Mouse (Mus musculus) neural tube, embryonic 15.5 days (tissue): ENCODE data around the gene Tst. TPM values are rescaled to one million over a fixed set of nuclear protein-coding genes. Genes with fewer than 3 reads are reported as not detected.

Experiments used
- ATAC-seq: fragments of 200-750 bp; cut with Nextera tagmentation; 2 replicates; pipeline ENCODE4 v1.8.0; 2017; ENCODE audit warnings: mild to moderate bottlenecking, moderate TSS enrichment, moderate library complexity; ENCODE audit not compliant: low FRiP score
- H3K27ac ChIP-seq: fragments of 300-500 bp; sonication (generic); replicated peaks from 2 replicates; pipeline ENCODE4 v1.5.1; 2015; ENCODE audit warnings: mild to moderate bottlenecking, inconsistent platforms
- H3K27me3 ChIP-seq: fragments of 300-500 bp; sonication (generic); replicated peaks from 2 replicates; pipeline ENCODE4 v1.6.1; 2015; ENCODE audit warnings: inconsistent platforms
- H3K36me3 ChIP-seq: fragments of 300-500 bp; sonication (generic); 2 replicates; pipeline ENCODE4 v1.6.1; 2015; ENCODE audit warnings: inconsistent platforms
- H3K4me1 ChIP-seq: fragments of 300-500 bp; sonication (generic); 2 replicates; pipeline ENCODE4 v1.6.1; 2015; ENCODE audit warnings: inconsistent platforms
- H3K4me2 ChIP-seq: fragments of 300-500 bp; sonication (generic); 2 replicates; pipeline ENCODE4 v1.6.1; 2015; ENCODE audit warnings: inconsistent platforms, mild to moderate bottlenecking, moderate library complexity
- H3K4me3 ChIP-seq: fragments of 300-500 bp; sonication (generic); replicated peaks from 2 replicates; pipeline ENCODE4 v1.5.1; 2015; ENCODE audit warnings: mild to moderate bottlenecking, inconsistent platforms
- H3K9ac ChIP-seq: fragments of 300-500 bp; sonication (generic); replicated peaks from 2 replicates; pipeline ENCODE4 v1.6.1; 2015; ENCODE audit warnings: mild to moderate bottlenecking, inconsistent platforms
- H3K9me3 ChIP-seq: fragments of 300-500 bp; sonication (generic); replicated peaks from 2 replicates; pipeline ENCODE4 v1.6.1; 2016; ENCODE audit warnings: inconsistent platforms
- WGBS: fragments of 180-500 bp; shearing (Covaris S2); methylation state at CpG from one replicate; pipeline ENCODE4 v1.1.7; 2015; ENCODE audit warnings: mixed read lengths; 5-methylcytosine and 5-hydroxymethylcytosine counted together
- polyA plus RNA-seq: library from polyadenylated mRNA; unstranded; fragments of >200 nt; fragmentation: Nextera tagmentation; extraction: Ambion mirVana; gene quantifications from 2 replicates; pipeline ENCODE4 v1.2.1, GENCODE M21; 2015

Tst gene
- polyA plus RNA-seq, 1 experiment from 2014 or later: 16.9 TPM

DNA sequence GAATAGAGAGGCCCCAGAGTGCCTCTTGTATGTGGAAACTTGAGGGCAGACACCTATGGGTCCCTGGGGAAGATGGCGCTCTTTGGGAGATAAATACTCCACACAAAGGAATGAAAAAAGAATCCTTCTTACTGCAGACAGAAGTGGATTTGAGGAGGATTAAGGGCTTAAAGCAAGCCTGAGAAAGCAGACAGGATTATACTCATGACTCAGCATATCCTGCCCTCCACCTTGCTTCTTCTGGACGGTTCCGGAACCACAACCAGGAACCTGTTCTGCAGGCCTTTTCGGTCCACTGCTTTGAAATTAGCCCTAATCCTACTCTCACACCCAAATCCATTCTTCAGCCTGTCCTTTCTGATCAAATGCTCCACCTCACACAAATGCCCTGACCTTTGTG, 23.6 kb downstream of the Tst start:
- no peaks in the 10 kb centered on the region for H3K36me3 ChIP-seq
- no peak overlapping the region for H3K27ac ChIP-seq
- no peaks in the 10 kb centered on the region for H3K27me3 ChIP-seq
- H3K4me3 ChIP-seq: no peak overlapping the region
- no peak for ATAC-seq
- H3K4me2 ChIP-seq: no peak overlapping the region
- H3K9ac ChIP-seq: no peak overlapping the region
- H3K9me3 ChIP-seq: no peaks in the 10 kb centered on the region
- whole genome bisulfite sequencing: 92% methylated on average over 4 of the region's 4 CpGs
- H3K4me1 ChIP-seq: 0 out of 2 replicates have a peak, but pooled peaks cover 8% of the 10 kb centered on the region

DNA sequence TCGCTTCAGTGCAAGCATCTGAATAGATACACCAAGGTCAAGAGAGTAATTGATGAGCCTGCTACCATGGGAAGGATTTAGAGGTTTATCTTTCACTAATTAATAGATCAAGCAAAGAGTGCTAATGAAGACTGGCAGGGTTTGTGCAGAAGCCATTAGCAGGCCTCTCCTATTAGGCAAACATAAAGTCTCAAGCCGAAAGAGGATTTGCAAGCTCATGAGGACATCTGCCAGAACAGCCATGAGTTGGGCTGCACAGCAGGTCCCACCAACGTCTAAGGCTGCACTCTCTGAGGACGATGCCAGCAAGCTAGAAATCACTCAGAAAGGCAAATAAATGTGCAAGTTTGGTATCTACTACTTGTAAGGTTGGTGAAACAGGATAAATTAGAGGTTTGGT, 25.0 kb downstream of the Tst start:
- Histone ChIP-seq H3K27me3 (no peaks in the 10 kb centered on the region), H3K4me3 (no peak overlapping the region), H3K36me3 (no peaks in the 10 kb centered on the region), H3K9me3 (no peaks in the 10 kb centered on the region), H3K9ac (no peak overlapping the region), H3K4me1 (0 out of 2 replicates have a peak, but pooled peaks cover 8% of the 10 kb centered on the region), H3K27ac (no peak overlapping the region), H3K4me2 (no peak overlapping the region)
- ATAC-seq: no peak
- WGBS: 67% methylated on average over 4 of the region's 4 CpGs

DNA sequence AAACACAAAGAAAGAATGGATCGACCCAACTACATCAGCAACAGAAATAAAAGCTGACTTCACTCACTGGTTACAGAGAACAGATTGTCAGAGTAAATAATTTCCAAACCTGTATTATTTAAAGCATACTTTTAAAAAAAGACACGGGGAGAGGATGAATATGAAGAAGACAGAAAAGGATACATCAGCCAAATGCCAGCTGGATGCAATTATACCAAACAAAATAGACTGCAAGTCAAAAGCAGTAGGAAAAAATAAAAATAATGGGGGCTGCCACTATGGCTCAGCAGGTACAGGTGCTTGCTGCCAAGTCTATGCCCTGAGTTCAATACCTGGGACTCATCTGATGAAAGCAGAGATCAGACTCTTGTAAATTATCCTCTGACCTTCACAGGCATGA, 25.5 kb downstream of the Tst start:
- WGBS: 82% methylated on average over 2 of the region's 2 CpGs
- ATAC-seq: no peak
- H3K4me1 ChIP-seq: 0 out of 2 replicates have a peak, but pooled peaks cover 8% of the 10 kb centered on the region
- no peaks in the 10 kb centered on the region for H3K27me3 ChIP-seq
- H3K4me2 ChIP-seq: no peak overlapping the region
- no peak overlapping the region for H3K4me3 ChIP-seq
- no peaks in the 10 kb centered on the region for H3K36me3 ChIP-seq
- no peak overlapping the region for H3K27ac ChIP-seq
- no peak overlapping the region for H3K9ac ChIP-seq
- H3K9me3 ChIP-seq: no peaks in the 10 kb centered on the region

DNA sequence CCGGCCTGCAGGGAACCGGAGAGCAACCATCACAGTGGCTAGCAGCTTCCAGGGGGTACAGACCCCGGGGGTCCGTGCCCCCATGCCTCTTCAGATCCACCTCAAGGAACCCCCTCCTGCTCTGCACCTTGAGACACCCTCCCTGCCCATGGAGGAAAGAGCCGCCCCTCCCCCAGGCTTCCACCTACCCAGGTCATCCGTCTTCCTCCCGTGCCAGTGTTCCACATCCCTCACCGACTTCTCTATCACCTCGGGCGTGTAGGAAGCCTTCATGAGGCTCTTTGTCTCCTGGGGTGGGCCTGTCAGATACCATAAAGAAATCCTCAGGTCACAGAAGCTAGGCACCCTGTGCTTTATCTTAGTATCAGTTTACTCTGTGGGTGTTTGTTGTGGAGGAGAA, 27.2 kb downstream of the Tst start:
- WGBS: 82% methylated on average over 10 of the region's 10 CpGs
- Histone ChIP-seq H3K27me3 (no peaks in the 10 kb centered on the region), H3K27ac (no peak overlapping the region)

DNA sequence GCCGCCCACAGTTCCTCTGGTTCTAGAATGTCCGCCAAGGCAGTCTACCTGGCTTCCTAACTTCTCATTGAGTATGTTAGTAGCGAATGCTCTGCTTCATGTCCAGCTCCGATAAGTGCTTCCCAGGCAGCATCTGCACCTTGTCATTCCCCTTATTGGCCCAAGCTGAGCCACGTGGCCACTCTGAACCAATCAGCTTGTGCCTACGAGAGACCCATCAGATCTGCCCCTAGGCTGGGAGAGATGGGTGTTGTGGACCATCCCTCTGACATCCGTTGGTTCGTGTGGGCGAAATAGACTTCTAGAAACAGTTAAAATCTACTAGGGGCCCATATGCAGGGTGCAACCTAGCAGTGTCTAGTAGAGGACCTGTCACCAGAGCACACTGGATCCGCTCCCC, 27.8 kb downstream of the Tst start:
- Histone ChIP-seq H3K27me3 (no peaks in the 10 kb centered on the region), H3K4me2 (no peak overlapping the region), H3K4me1 (0 out of 2 replicates have a peak, but pooled peaks cover 2% of the 10 kb centered on the region), H3K9me3 (no peaks in the 10 kb centered on the region), H3K27ac (no peak overlapping the region), H3K9ac (no peak overlapping the region), H3K36me3 (no peaks in the 10 kb centered on the region), H3K4me3 (no peak overlapping the region)
- 88% methylated on average over 10 of the region's 10 CpGs for WGBS
- no peak for ATAC-seq

More for the DNA sequence above, 27.2 kb downstream of the Tst start:
- Histone ChIP-seq H3K9ac (no peak overlapping the region), H3K36me3 (no peaks in the 10 kb centered on the region), H3K4me2 (no peak overlapping the region), H3K9me3 (no peaks in the 10 kb centered on the region), H3K4me1 (0 out of 2 replicates have a peak, but pooled peaks cover 3% of the 10 kb centered on the region), H3K4me3 (no peak overlapping the region)
- ATAC-seq: no peak

DNA sequence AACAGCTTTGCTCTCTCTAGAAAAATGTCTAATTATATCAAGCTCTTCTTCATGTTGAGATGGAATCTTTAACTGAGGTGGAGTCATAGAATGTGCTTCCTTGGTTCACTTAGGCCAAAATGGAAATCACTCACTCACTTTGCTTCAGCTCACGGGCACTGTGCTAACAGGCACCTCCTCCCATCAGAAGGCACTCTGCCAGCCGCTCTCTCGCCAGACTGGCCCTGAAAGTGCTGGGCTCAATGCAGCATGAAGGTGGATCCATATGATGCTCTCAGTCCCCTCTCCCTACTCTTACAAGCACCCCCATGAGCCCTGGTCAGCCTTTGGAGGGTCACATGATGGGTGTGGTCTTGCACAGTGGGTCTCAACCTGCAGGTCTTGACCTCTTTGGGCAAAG, 31.5 kb downstream of the Tst start:
- no peaks in the 10 kb centered on the region for H3K4me1 ChIP-seq
- H3K36me3 ChIP-seq: no peaks in the 10 kb centered on the region
- no peaks in the 10 kb centered on the region for H3K9me3 ChIP-seq
- H3K9ac ChIP-seq: no peak overlapping the region
- H3K4me2 ChIP-seq: no peak overlapping the region
- no peaks in the 10 kb centered on the region for H3K27me3 ChIP-seq
- no peak overlapping the region for H3K4me3 ChIP-seq
- no peak for ATAC-seq
- WGBS: 68% methylated on average over 3 of the region's 3 CpGs
- no peak overlapping the region for H3K27ac ChIP-seq

DNA sequence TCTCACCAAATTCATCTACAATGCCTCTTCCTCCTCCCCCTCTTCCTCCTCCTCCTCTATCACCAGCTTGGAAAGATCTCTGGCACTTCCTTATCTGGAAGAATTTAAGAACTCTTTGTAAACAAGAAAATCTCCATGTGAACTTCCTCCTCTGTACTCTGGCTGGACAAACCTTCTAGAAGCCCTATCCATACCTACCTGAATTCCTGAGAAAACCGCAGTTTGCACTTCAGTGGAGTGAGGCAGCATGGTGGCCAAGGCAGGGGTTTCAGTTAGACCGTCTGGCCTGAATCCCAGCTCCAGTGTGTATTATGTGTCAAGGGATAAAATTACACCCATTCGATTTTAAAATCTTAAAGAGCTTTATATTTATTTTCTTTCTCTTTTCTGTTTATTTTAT, 32.9 kb downstream of the Tst start:
- Histone ChIP-seq H3K9me3 (no peaks in the 10 kb centered on the region), H3K9ac (no peak overlapping the region), H3K27ac (no peak overlapping the region), H3K36me3 (no peaks in the 10 kb centered on the region), H3K4me1 (no peaks in the 10 kb centered on the region), H3K27me3 (peaks cover 10% of the 10 kb centered on the region), H3K4me3 (no peak overlapping the region), H3K4me2 (no peak overlapping the region)
- WGBS: 73% methylated on average over 3 of the region's 3 CpGs
- ATAC-seq: no peak

DNA sequence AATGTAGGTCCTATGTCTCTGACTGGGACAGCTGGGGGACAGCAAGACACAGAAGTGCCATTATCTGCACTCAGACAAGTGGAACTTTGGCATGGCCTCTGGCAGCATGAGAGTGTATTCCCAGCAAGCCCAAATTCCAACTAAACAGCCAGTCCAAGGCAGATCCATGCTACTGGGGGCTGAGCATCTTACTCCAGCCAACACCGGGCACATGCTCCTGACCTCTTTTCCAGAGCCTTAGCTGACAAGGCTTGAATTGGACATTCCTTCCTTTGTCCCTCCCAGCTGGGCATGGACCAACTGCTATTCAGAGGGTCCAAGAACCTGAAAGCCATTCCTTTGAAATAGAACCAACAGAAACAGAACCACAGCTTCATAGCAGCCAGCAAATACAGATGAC, 36.1 kb downstream of the Tst start:
- Histone ChIP-seq H3K9ac (no peak overlapping the region), H3K36me3 (no peaks in the 10 kb centered on the region), H3K27ac (no peak overlapping the region), H3K4me3 (no peak overlapping the region), H3K4me1 (no peaks in the 10 kb centered on the region), H3K9me3 (no peaks in the 10 kb centered on the region), H3K4me2 (no peak overlapping the region), H3K27me3 (peaks cover 11% of the 10 kb centered on the region)
- ATAC-seq: no peak
- 67% methylated on average over 1 of the region's 1 CpGs for WGBS

DNA sequence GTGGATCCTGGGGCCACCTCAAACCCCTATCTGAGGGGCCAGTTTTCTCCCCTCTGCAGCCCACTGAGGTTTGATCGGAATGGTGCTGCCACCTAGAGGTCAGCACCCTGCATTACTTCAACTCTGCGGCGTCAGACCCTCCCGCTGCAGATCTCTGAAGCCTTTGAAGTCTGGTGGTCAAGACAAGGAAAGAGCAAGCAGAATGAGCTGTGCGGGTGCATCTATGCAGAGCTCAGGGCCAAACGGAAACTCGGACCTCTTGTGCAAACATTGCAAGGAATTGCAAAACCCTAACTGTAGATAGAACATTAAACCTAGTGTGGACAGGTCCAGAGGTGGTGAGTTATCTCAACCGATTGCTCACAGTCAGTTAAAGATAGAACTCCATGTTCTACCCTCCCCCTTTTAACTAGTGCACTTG, 36.8 kb downstream of the Tst start:
- Histone ChIP-seq H3K4me2 (no peak overlapping the region), H3K4me1 (no peaks in the 10 kb centered on the region), H3K4me3 (no peak overlapping the region), H3K27me3 (peaks cover 11% of the 10 kb centered on the region), H3K36me3 (no peaks in the 10 kb centered on the region), H3K9ac (no peak overlapping the region), H3K27ac (no peak overlapping the region), H3K9me3 (no peaks in the 10 kb centered on the region)
- ATAC-seq: no peak
- 14% methylated on average over 8 of the region's 8 CpGs for WGBS

DNA sequence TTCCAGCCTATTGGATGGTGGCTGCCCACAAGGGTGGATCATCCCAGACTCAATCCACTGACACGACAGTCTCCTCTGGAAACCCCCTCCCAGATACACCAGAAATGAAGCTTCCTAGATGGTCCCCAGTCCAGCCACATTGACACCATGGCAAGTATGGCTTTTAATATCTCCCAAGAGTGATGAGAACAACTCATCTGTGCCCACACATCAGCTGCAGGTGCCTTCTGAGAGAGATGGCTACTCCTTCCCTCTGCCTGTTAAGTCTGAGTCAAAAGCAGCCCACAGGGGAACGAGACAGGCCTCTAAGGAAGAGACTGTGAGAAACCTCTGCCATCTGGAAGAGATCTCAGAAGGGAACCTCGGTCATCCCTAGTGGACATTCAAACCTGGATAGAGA, 37.9 kb downstream of the Tst start:
- no peaks in the 10 kb centered on the region for H3K4me1 ChIP-seq
- no peak overlapping the region for H3K4me3 ChIP-seq
- H3K36me3 ChIP-seq: no peaks in the 10 kb centered on the region
- no peaks in the 10 kb centered on the region for H3K9me3 ChIP-seq
- H3K27ac ChIP-seq: no peak overlapping the region
- WGBS: 68% methylated on average over 3 of the region's 3 CpGs
- H3K4me2 ChIP-seq: no peak overlapping the region
- no peak for ATAC-seq
- H3K27me3 ChIP-seq: peaks cover 11% of the 10 kb centered on the region
- H3K9ac ChIP-seq: no peak overlapping the region

DNA sequence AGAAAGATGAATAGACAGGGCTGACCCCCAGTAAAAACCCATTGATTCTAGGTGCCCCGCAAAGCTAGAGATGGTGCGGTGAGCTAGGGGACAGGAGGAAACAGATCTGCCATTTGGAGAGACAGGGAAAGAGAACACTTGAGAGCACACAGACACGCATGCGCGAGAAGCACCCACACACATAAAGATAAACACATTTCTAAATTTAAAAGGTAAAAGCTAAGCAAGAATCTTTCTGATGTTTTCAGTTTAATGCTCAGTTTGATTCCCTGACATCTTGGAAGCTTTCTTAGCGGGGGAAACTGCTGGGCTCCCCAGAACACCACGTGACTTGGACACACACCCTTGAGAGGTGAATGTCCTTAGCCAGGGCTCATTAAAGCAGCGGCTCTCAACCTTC, 38.8 kb downstream of the Tst start:
- Histone ChIP-seq H3K27ac (no peak overlapping the region), H3K36me3 (no peaks in the 10 kb centered on the region), H3K9ac (no peak overlapping the region), H3K4me1 (no peaks in the 10 kb centered on the region), H3K9me3 (0 out of 2 replicates have a peak, but pooled peaks cover 3% of the 10 kb centered on the region), H3K4me3 (no peak overlapping the region), H3K27me3 (peaks cover 11% of the 10 kb centered on the region), H3K4me2 (no peak overlapping the region)
- whole genome bisulfite sequencing: 76% methylated on average over 8 of the region's 8 CpGs
- no peak for ATAC-seq

DNA sequence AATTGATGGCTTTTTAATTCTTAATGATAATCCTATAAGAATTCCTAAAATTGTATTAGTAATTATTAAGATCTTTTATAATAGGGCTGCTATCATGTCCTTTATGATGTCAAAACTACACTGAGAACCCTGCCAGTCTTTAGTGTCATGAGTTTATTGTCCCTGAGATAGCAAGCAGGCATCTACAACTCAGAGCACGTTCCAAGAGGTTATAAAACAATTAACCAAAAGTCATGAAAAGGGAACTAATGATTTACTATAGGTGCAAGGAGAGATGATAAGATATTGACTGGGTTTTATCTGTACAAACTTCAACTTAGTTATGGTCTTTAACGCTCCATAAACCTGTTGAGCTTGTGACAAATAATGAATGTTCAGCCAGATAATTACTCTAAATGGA, 39.8 kb downstream of the Tst start:
- no peak overlapping the region for H3K4me2 ChIP-seq
- H3K36me3 ChIP-seq: no peaks in the 10 kb centered on the region
- H3K4me3 ChIP-seq: no peak overlapping the region
- ATAC-seq: no peak
- 41% methylated on average over 2 of the region's 2 CpGs for WGBS
- H3K27ac ChIP-seq: no peak overlapping the region
- no peaks in the 10 kb centered on the region for H3K4me1 ChIP-seq
- 0 out of 2 replicates have a peak, but pooled peaks cover 3% of the 10 kb centered on the region for H3K9me3 ChIP-seq
- no peak overlapping the region for H3K9ac ChIP-seq
- peaks cover 11% of the 10 kb centered on the region for H3K27me3 ChIP-seq

DNA sequence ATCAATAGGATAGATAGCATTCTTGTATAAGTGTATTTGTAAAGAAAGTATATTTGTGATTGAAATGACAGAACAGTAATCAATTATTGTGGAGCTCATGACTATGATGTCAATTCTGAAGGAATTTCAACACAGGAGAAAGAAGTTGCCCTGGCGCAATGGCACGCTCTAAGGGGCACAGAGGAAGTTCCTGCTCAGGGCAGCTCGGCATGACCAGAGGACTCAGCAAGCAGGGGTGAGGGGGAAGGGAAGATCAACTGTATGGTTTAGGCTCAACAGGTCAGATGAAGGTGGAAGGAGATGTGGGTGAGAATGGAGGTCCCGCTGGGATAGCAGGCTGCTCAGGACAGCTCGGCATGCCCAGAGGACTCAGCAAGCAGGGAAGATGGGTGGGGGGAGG, 50.2 kb downstream of the Tst start:
- Histone ChIP-seq H3K36me3 (no peaks in the 10 kb centered on the region), H3K27ac (no peak overlapping the region), H3K9ac (no peak overlapping the region), H3K4me1 (no peaks in the 10 kb centered on the region), H3K4me3 (no peak overlapping the region), H3K9me3 (no peaks in the 10 kb centered on the region), H3K27me3 (no peaks in the 10 kb centered on the region), H3K4me2 (no peak overlapping the region)
- 89% methylated on average over 5 of the region's 5 CpGs for WGBS
- no peak for ATAC-seq
